Mouse (Mus musculus): ENCODE data around the gene Gm11168. TPM values are rescaled to one million over a fixed set of nuclear protein-coding genes. Genes with fewer than 3 reads are reported as not detected.
"Not testable (repeated sequence)": the region's sequence is repeated elsewhere in the genome, so short reads cannot be mapped to it uniquely, and the experiment has no call there.

Gene Gm11168
- polyA plus RNA-seq, 1 experiment from 2014 or later = not detected

DNA sequence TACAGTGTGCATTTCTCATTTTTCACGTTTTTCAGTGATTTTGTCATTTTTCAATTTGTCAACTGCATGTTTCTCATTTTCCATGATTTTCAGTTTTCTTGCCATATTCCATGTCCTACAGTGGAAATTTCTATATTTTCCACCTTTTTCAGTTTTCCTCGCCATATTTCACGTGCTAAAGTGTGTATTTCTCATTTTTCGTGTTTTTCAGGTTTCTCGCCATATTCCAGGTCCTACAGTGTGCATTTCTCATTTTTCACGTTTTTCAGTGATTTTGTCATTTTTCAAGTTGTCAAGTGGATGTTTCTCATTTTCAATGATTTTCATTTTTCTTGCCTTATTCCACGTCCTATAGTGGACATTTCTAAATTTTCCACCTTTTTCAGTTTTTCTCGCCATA, 33.4 kb downstream of the Gm11168 start, which contains the start of gene Gm10715:
TSS of gene Gm10715 (plus strand) at position 301 of the 400 bp plus-strand sequence.
- not testable (repeated sequence) for H3K4me3 ChIP-seq (ENCODE audit: low read depth, low read length); H3K27ac ChIP-seq (ENCODE audit: low read depth, low read length); H3K36me3 ChIP-seq (ENCODE audit: control insufficient read depth, insufficient read depth); H3K4me2 ChIP-seq (replicated peaks; ENCODE audit: low read depth); H3K27me3 ChIP-seq (replicated peaks; ENCODE audit: control insufficient read depth, insufficient read depth, low read length); H3K9me3 ChIP-seq (ENCODE audit: control insufficient read depth); H3K4me1 ChIP-seq (replicated peaks; ENCODE audit: control insufficient read depth, insufficient read depth, low read length); H3K9ac ChIP-seq (ENCODE audit: low read depth, low read length); ATAC-seq
- 68% methylated on average over 6 of the region's 8 CpGs for WGBS

DNA sequence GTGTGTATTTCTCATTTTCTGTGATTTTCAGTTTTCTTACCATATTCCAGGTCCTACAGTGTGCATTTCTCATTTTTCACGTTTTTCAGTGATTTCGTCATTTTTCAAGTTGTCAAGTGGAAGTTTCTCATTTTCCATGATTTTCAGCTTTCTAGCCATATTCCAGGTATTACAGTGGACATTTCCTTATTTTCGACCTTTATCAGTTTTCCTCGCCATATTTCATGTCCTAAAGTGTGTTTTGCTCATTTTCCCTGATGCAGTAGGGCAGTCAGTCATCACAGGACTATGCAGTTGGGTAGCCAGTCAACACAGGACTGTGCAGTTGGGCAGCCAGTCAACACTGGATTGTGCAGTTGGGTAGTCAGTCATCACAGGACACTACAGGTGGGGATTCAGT, 35.0 kb downstream of the Gm11168 start:
- H3K27ac ChIP-seq (ENCODE audit: low read depth, low read length); H3K27me3 ChIP-seq (replicated peaks; ENCODE audit: control insufficient read depth, insufficient read depth, low read length); H3K9me3 ChIP-seq (ENCODE audit: control insufficient read depth); ATAC-seq; H3K4me1 ChIP-seq (replicated peaks; ENCODE audit: control insufficient read depth, insufficient read depth, low read length); H3K36me3 ChIP-seq (ENCODE audit: control insufficient read depth, insufficient read depth); H3K4me2 ChIP-seq (replicated peaks; ENCODE audit: low read depth); H3K9ac ChIP-seq (ENCODE audit: low read depth, low read length); H3K4me3 ChIP-seq (ENCODE audit: low read depth, low read length): not testable (repeated sequence)
- WGBS = 62% methylated on average over 4 of the region's 4 CpGs

Small RNAs within 50 kb of the gene (microRNA-seq; reads per million reads assigned to microRNA genes)
- gene Mir101c = not detected

Other genes starting within 250 kb of the Gm11168 start
- gene Gm10722, start 2.4 kb upstream of the Gm11168 start, polyA plus RNA-seq (2015; fragmentation: Nextera tagmentation; extraction: Ambion mirVana) = not detected in 2 replicates
- not detected in 2 replicates for gene Gm10721, start 9.8 kb downstream of the Gm11168 start, polyA plus RNA-seq (2015; fragmentation: Nextera tagmentation; extraction: Ambion mirVana)
- gene Gm10720, start 12.3 kb downstream of the Gm11168 start, polyA plus RNA-seq (2015; fragmentation: Nextera tagmentation; extraction: Ambion mirVana) = not detected in 2 replicates
- gene Gm10719, start 14.1 kb downstream of the Gm11168 start, polyA plus RNA-seq (2015; fragmentation: Nextera tagmentation; extraction: Ambion mirVana) = 0.50 TPM in 1 of 2 replicates, not detected in the other
- 0.41 and 0.43 TPM in 2 replicates for gene Gm10718, start 20.2 kb downstream of the Gm11168 start, polyA plus RNA-seq (2015; fragmentation: Nextera tagmentation; extraction: Ambion mirVana)
- 0.25 and 0.29 TPM in 2 replicates for gene Gm10717, start 22.1 kb downstream of the Gm11168 start, polyA plus RNA-seq (2015; fragmentation: Nextera tagmentation; extraction: Ambion mirVana)
- gene Gm17535, start 31.3 kb downstream of the Gm11168 start, polyA plus RNA-seq (2015; fragmentation: Nextera tagmentation; extraction: Ambion mirVana) = not detected in 2 replicates
- gene Gm10715, start 33.5 kb downstream of the Gm11168 start, polyA plus RNA-seq (2015; fragmentation: Nextera tagmentation; extraction: Ambion mirVana) = not detected in 2 replicates